Mouse (Mus musculus) midbrain, embryonic 10.5 days (tissue): Measurements from ENCODE around the gene Bphl. TPM values are rescaled to one million over a fixed set of nuclear protein-coding genes. Genes with fewer than 3 reads are reported as not detected.
A peak's percentile ranks its signal among the peaks of the same experiment; 100 is the strongest.

Source experiments
- DNase-seq: peaks from one replicate; pipeline ENCODE4 v3.0.0-alpha.2; 2017; ENCODE audit warnings: low spot score
- H3K27ac ChIP-seq: fragments of 300-500 bp; sonication (generic); replicated peaks from 2 replicates; pipeline ENCODE4 v1.5.1; 2016; ENCODE audit warnings: mild to moderate bottlenecking
- H3K27me3 ChIP-seq: fragments of 300-500 bp; sonication (generic); 2 replicates; pipeline ENCODE4 v1.6.1; 2016; ENCODE audit warnings: low read depth, mild to moderate bottlenecking; ENCODE audit not compliant: poor library complexity, severe bottlenecking
- H3K36me3 ChIP-seq: fragments of 300-500 bp; sonication (generic); 2 replicates; pipeline ENCODE4 v1.6.1; 2016; ENCODE audit warnings: mild to moderate bottlenecking, moderate library complexity
- H3K4me1 ChIP-seq: fragments of 300-500 bp; sonication (generic); 2 replicates; pipeline ENCODE4 v1.6.1; 2016
- H3K4me3 ChIP-seq: fragments of 300-500 bp; sonication (generic); 2 replicates; pipeline ENCODE4 v1.5.1; 2016; ENCODE audit warnings: mild to moderate bottlenecking, moderate library complexity
- H3K9me3 ChIP-seq: fragments of 300-500 bp; sonication (generic); replicated peaks from 2 replicates; pipeline ENCODE4 v1.6.1; 2016; ENCODE audit warnings: mild to moderate bottlenecking
- WGBS: fragments of 180-500 bp; shearing (Covaris S2); methylation state at CpG from one replicate; pipeline ENCODE4 v1.1.7; 2016; 5-methylcytosine and 5-hydroxymethylcytosine counted together
- polyA plus RNA-seq: library from polyadenylated mRNA; unstranded; fragments of >200 nt; fragmentation: Nextera tagmentation; extraction: Ambion mirVana; gene quantifications from 2 replicates; pipeline ENCODE4 v1.2.1, GENCODE M21; 2016

Bphl gene
- polyA plus RNA-seq = 31.6 and 31.8 TPM in 2 replicates

DNA sequence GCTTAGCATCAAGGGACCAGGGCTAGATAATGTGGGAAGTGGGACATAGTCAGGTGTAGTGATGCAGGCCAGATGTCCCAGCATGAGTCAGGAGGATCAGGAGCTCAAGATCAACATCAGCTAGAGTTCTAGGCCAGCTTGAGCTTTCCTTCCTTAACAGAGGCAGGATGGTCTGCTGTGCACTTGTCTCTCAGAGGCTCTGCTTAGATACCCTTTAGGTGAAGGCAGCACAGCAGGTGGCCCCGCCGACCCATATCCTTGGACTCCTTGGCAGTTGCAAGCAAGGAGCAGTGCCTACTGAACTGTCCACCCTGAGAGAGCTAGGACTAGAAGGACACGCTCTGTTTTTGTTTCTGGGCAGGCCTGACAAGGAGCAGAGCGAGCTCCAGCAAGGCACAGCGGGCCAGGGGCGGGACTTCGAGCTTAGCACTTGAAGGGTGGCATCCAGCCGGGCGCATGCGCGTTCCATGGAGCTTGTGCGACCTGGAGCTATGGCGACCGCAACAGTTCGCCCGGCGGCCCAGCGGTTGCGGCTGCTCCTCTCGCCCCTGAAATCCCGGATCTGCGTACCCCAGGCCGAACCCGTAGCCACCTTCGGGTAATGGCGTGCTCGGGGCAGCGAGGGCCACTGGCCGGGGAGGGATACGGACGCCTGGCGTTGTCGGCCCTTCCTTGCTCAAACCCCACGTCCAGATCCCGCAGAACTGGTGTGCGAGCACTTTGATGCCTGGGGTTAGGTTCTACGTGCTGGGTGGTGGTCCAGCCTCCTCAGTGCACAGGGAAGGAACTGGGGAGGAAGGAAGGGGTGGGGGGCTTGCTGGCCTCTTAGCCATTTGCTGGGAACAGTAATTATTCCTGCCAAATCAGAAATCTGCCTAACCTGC, at the start of gene Bphl:
Bphl (plus strand) TSS at position 426 of the 884 bp plus-strand sequence.
- Histone ChIP-seq H3K36me3 (peaks cover 20% of the 10 kb centered on the region), H3K4me3 (peak within 1 kb of the TSS; percentile 83), H3K27me3 (no peaks in the 10 kb centered on the region), H3K27ac (peak within 1 kb of the TSS; percentile 97), H3K4me1 (peaks cover 29% of the 10 kb centered on the region), H3K9me3 (peaks cover 3% of the 10 kb centered on the region; the same call in 1 of the 2 replicates)
- DNase-seq = peak; percentile 92
- under 1% methylated on average over 37 of the region's 37 CpGs for WGBS

GRCm38 (mm10) chr13:33989625-33990024, 47.8 kb upstream of the Bphl start:
- peaks cover 22% of the 10 kb centered on the region for H3K36me3 ChIP-seq

GRCm38 (mm10) chr13:33995197-33995596, 42.2 kb upstream of the Bphl start:
- 25% methylated on average over 1 of the region's 1 CpGs for WGBS
- Histone ChIP-seq H3K4me3 (no peak overlapping the region), H3K27ac (no peak overlapping the region), H3K36me3 (0 out of 2 replicates have a peak, but pooled peaks cover 3% of the 10 kb centered on the region), H3K9me3 (no peaks in the 10 kb centered on the region), H3K27me3 (no peaks in the 10 kb centered on the region), H3K4me1 (no peaks in the 10 kb centered on the region)
- peak; percentile 58 for DNase-seq

More at GRCm38 (mm10) chr13:33989625-33990024, 47.8 kb upstream of the Bphl start:
- Histone ChIP-seq H3K27me3 (no peaks in the 10 kb centered on the region), H3K4me1 (no peaks in the 10 kb centered on the region), H3K4me3 (no peak overlapping the region), H3K27ac (no peak overlapping the region), H3K9me3 (no peaks in the 10 kb centered on the region)
- DNase-seq = no peak
- 87% methylated on average over 5 of the region's 5 CpGs for WGBS

GRCm38 (mm10) chr13:34002058-34003006, 35.1 kb upstream of the Bphl start, which contains the start of the genes Ripk1 and Serpinb6a:
Gene Ripk1, plus strand, starts transcription at chr13:34002363.
Gene Serpinb6a, minus strand, starts transcription at chr13:34002794.
- Histone ChIP-seq H3K4me1 (peaks cover 25% of the 10 kb centered on the region), H3K36me3 (no peaks in the 10 kb centered on the region), H3K27me3 (no peaks in the 10 kb centered on the region), H3K27ac (peak within 1 kb of the TSS; percentile 95), H3K4me3 (peak within 1 kb of the TSS; percentile 97), H3K9me3 (no peaks in the 10 kb centered on the region)
- under 1% methylated on average over 92 of the region's 92 CpGs for WGBS
- DNase-seq = peak; percentile 89

- Histone ChIP-seq H3K27ac (peak overlapping the region; percentile 95), H3K36me3 (no peaks in the 10 kb centered on the region), H3K4me1 (peaks cover 25% of the 10 kb centered on the region), H3K4me3 (peak overlapping the region; percentile 97), H3K9me3 (no peaks in the 10 kb centered on the region), H3K27me3 (no peaks in the 10 kb centered on the region)
- WGBS = 16% methylated on average over 5 of the region's 5 CpGs
- DNase-seq = no peak
Observed at GRCm38 (mm10) chr13:34003058-34003457, 34.3 kb upstream of the Bphl start.

DNA sequence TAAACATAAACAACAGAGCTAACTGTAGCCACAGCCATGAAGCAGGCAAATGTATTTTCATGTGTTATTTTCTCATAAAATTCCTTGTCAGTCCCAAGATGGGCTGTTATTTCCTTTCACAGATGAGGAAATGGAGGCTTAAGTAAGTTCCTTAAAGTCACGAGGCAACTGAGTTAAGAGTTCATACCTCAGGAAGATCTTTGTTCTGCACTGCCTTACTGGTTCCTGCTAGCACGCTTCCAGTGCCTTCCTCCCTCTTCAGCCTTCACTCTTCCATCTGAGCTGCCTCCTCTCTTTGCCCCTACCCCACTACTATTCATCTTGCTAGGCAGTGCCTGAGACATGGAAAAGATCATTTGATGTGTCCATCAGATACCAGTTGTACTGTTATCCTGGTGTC, 30.2 kb upstream of the Bphl start:
- no peak for DNase-seq
- 75% methylated on average over 2 of the region's 2 CpGs for WGBS
- Histone ChIP-seq H3K27ac (no peak overlapping the region), H3K4me1 (peaks cover 11% of the 10 kb centered on the region), H3K27me3 (no peaks in the 10 kb centered on the region), H3K36me3 (0 out of 2 replicates have a peak, but pooled peaks cover 2% of the 10 kb centered on the region), H3K9me3 (no peaks in the 10 kb centered on the region), H3K4me3 (no peak overlapping the region)

GRCm38 (mm10) chr13:34016927-34017569, 20.3 kb upstream of the Bphl start:
- no peak for DNase-seq
- Histone ChIP-seq H3K27me3 (no peaks in the 10 kb centered on the region), H3K36me3 (peaks cover 49% of the 10 kb centered on the region), H3K4me3 (no peak overlapping the region), H3K9me3 (no peaks in the 10 kb centered on the region), H3K4me1 (no peaks in the 10 kb centered on the region), H3K27ac (no peak overlapping the region)
- WGBS = 92% methylated on average over 9 of the region's 9 CpGs

- H3K4me3 ChIP-seq = no peak overlapping the region
- 95% methylated on average over 1 of the region's 1 CpGs for WGBS
- no peaks in the 10 kb centered on the region for H3K27me3 ChIP-seq
- no peaks in the 10 kb centered on the region for H3K9me3 ChIP-seq
- H3K4me1 ChIP-seq = no peaks in the 10 kb centered on the region
- no peak overlapping the region for H3K27ac ChIP-seq
- H3K36me3 ChIP-seq = peaks cover 51% of the 10 kb centered on the region
- no peak for DNase-seq
Observed at GRCm38 (mm10) chr13:34018521-34018920, 18.9 kb upstream of the Bphl start.

DNA sequence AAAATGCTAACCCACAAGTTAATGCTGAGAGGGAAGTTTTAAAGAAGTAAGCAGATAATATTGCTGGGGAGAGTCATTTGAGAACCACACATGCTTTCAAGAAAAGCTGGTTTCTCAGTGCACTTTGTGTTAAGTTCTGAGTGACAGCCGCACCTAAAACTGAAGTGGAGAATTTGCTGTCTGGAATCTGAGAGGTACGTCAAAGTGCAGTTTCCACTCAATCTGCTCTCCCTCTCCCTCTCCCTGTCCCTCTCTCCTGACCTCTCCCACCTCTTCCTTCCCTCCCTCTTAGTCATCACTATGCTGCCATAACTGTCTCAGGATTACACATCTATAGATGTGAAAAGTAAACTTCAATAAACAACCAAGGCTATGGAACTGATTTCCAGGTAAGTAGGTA, 15.4 kb upstream of the Bphl start:
- DNase-seq = no peak
- 91% methylated on average over 2 of the region's 2 CpGs for WGBS

GRCm38 (mm10) chr13:34032041-34032440, 5.4 kb upstream of the Bphl start:
- H3K36me3 ChIP-seq = peaks cover 26% of the 10 kb centered on the region
- H3K4me3 ChIP-seq = no peak overlapping the region
- DNase-seq = no peak
- H3K27me3 ChIP-seq = no peaks in the 10 kb centered on the region
- H3K4me1 ChIP-seq = peaks cover 4% of the 10 kb centered on the region
- no peaks in the 10 kb centered on the region for H3K9me3 ChIP-seq
- whole genome bisulfite sequencing = 87% methylated on average over 2 of the region's 2 CpGs
- H3K27ac ChIP-seq = no peak overlapping the region

More for the DNA sequence above, 15.4 kb upstream of the Bphl start:
- Histone ChIP-seq H3K9me3 (no peaks in the 10 kb centered on the region), H3K36me3 (peaks cover 31% of the 10 kb centered on the region), H3K27me3 (no peaks in the 10 kb centered on the region), H3K27ac (no peak overlapping the region), H3K4me1 (no peaks in the 10 kb centered on the region), H3K4me3 (no peak overlapping the region)

DNA sequence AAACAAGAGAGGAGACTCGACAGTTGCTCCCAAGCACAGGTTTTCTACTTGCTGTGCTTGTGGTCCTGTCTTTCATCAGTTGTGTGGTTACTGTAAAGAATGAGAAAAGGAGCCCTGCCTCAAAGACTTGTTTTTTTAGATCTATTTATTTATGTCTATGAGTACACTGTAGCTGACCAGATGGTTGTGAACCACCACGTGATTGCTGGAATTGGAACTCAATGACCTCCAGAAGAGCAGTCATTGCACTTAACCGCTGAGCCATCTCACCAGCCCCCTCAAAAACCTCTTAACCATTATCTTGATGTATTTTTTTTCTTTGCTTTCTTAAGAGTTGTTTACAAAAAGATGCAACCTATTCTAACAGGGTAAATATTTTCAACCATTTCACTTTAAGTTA, 2.0 kb upstream of the Bphl start:
- no peak overlapping the region for H3K4me3 ChIP-seq
- no peaks in the 10 kb centered on the region for H3K27me3 ChIP-seq
- 89% methylated on average over 3 of the region's 3 CpGs for WGBS

GRCm38 (mm10) chr13:34036726-34037125, 671 bp upstream of the Bphl start:
- Histone ChIP-seq H3K9me3 (peaks cover 3% of the 10 kb centered on the region; the same call in 1 of the 2 replicates), H3K4me1 (peaks cover 25% of the 10 kb centered on the region), H3K27me3 (no peaks in the 10 kb centered on the region), H3K4me3 (no peak overlapping the region), H3K36me3 (peaks cover 20% of the 10 kb centered on the region), H3K27ac (peak overlapping the region; percentile 97; the same call in 1 of the 2 replicates)
- no peak for DNase-seq
- 79% methylated on average over 5 of the region's 5 CpGs for WGBS

More for the DNA sequence above, 2.0 kb upstream of the Bphl start:
- DNase-seq = no peak
- Histone ChIP-seq H3K27ac (no peak overlapping the region), H3K9me3 (peaks cover 3% of the 10 kb centered on the region; the same call in 1 of the 2 replicates), H3K4me1 (peaks cover 24% of the 10 kb centered on the region), H3K36me3 (peaks cover 22% of the 10 kb centered on the region)
